Mouse (Mus musculus): ENCODE data around the gene Soga1. TPM values are rescaled to one million over a fixed set of nuclear protein-coding genes. Genes with fewer than 3 reads are reported as not detected.

Gene Soga1
- polyA plus RNA-seq, 1 experiment from 2014 or later = 6.0 TPM

GRCm38 (mm10) chr2:156996576-156996975 lies 82.5 kb downstream of the Soga1 start:
- 75% methylated on average over 6 of the region's 6 CpGs for WGBS
- H3K4me2 ChIP-seq = no peak overlapping the region
- DNase-seq (ENCODE audit: low spot score, missing footprints) = no peak
- 0 out of 2 replicates have a peak, but pooled peaks cover 8% of the 10 kb centered on the region for H3K36me3 ChIP-seq (ENCODE audit: control insufficient read depth, insufficient read depth, low read length)
- ATAC-seq (ENCODE audit: low FRiP score) = no peak
- no peaks in the 10 kb centered on the region for H3K27me3 ChIP-seq (ENCODE audit: control insufficient read depth, insufficient read depth, low read length)
- no peaks in the 10 kb centered on the region for H3K9me3 ChIP-seq (ENCODE audit: control insufficient read depth, low read length)
- H3K27ac ChIP-seq (ENCODE audit: low read depth, low read length) = no peak overlapping the region
- no peaks in the 10 kb centered on the region for H3K4me1 ChIP-seq (ENCODE audit: control insufficient read depth, insufficient read depth, low read length)
- no peak overlapping the region for H3K4me3 ChIP-seq (ENCODE audit: low read depth, low read length)
- no peak overlapping the region for H3K9ac ChIP-seq (ENCODE audit: low read length)

GRCm38 (mm10) chr2:156991470-156992319 lies 87.4 kb downstream of the Soga1 start, which contains the start of gene Ndrg3:
Gene Ndrg3 (minus strand): TSS chr2:156992056.
- Histone ChIP-seq H3K27me3 (ENCODE audit: control insufficient read depth, insufficient read depth, low read length) (no peaks in the 10 kb centered on the region), H3K4me3 (ENCODE audit: low read depth, low read length) (peak within 1 kb of the TSS; percentile 82), H3K4me2 (peak within 1 kb of the TSS; percentile 92), H3K36me3 (ENCODE audit: control insufficient read depth, insufficient read depth, low read length) (0 out of 2 replicates have a peak, but pooled peaks cover 8% of the 10 kb centered on the region), H3K4me1 (ENCODE audit: control insufficient read depth, insufficient read depth, low read length) (peaks cover 9% of the 10 kb centered on the region), H3K9ac (ENCODE audit: low read length) (peak within 1 kb of the TSS; percentile 82), H3K9me3 (ENCODE audit: control insufficient read depth, low read length) (no peaks in the 10 kb centered on the region), H3K27ac (ENCODE audit: low read depth, low read length) (peak within 1 kb of the TSS; percentile 15; the same call in 1 of the 2 replicates)
- ATAC-seq (ENCODE audit: low FRiP score) (peak; percentile 95), DNase-seq (ENCODE audit: low spot score, missing footprints) (peak; percentile 100)
- under 1% methylated on average over 57 of the region's 66 CpGs for WGBS

- no peaks in the 10 kb centered on the region for H3K27me3 ChIP-seq (ENCODE audit: control insufficient read depth, insufficient read depth, low read length)
- peak overlapping the region; percentile 82 for H3K9ac ChIP-seq (ENCODE audit: low read length)
- peak overlapping the region; percentile 92 for H3K4me2 ChIP-seq
- H3K27ac ChIP-seq (ENCODE audit: low read depth, low read length) = no peak overlapping the region
- no peaks in the 10 kb centered on the region for H3K9me3 ChIP-seq (ENCODE audit: control insufficient read depth, low read length)
- peak overlapping the region; percentile 82 for H3K4me3 ChIP-seq (ENCODE audit: low read depth, low read length)
- no peak for ATAC-seq (ENCODE audit: low FRiP score)
- H3K36me3 ChIP-seq (ENCODE audit: control insufficient read depth, insufficient read depth, low read length) = 0 out of 2 replicates have a peak, but pooled peaks cover 6% of the 10 kb centered on the region
- peaks cover 9% of the 10 kb centered on the region for H3K4me1 ChIP-seq (ENCODE audit: control insufficient read depth, insufficient read depth, low read length)
- no peak for DNase-seq (ENCODE audit: low spot score, missing footprints)
- 4% methylated on average over 16 of the region's 16 CpGs for WGBS
Measured at GRCm38 (mm10) chr2:156990727-156991431, 88.2 kb downstream of the Soga1 start.

- WGBS = 89% methylated on average over 3 of the region's 3 CpGs
- Histone ChIP-seq H3K27me3 (ENCODE audit: control insufficient read depth, insufficient read depth, low read length) (no peaks in the 10 kb centered on the region), H3K36me3 (ENCODE audit: control insufficient read depth, insufficient read depth, low read length) (no peaks in the 10 kb centered on the region), H3K9me3 (ENCODE audit: control insufficient read depth, low read length) (no peaks in the 10 kb centered on the region), H3K4me3 (ENCODE audit: low read depth, low read length) (no peak overlapping the region), H3K4me2 (no peak overlapping the region), H3K4me1 (ENCODE audit: control insufficient read depth, insufficient read depth, low read length) (peaks cover 9% of the 10 kb centered on the region), H3K27ac (ENCODE audit: low read depth, low read length) (no peak overlapping the region), H3K9ac (ENCODE audit: low read length) (no peak overlapping the region)
- no peak for ATAC-seq (ENCODE audit: low FRiP score)
- DNase-seq (ENCODE audit: low spot score, missing footprints) = no peak
Measured at GRCm38 (mm10) chr2:156987316-156987715, 91.7 kb downstream of the Soga1 start.

- whole genome bisulfite sequencing = 90% methylated on average over 2 of the region's 2 CpGs
- no peak overlapping the region for H3K4me3 ChIP-seq (ENCODE audit: low read depth, low read length)
- H3K36me3 ChIP-seq (ENCODE audit: control insufficient read depth, insufficient read depth, low read length) = no peaks in the 10 kb centered on the region
- ATAC-seq (ENCODE audit: low FRiP score) (no peak), DNase-seq (ENCODE audit: low spot score, missing footprints) (no peak)
- H3K9ac ChIP-seq (ENCODE audit: low read length) = no peak overlapping the region
- H3K4me1 ChIP-seq (ENCODE audit: control insufficient read depth, insufficient read depth, low read length) = no peaks in the 10 kb centered on the region
- H3K27ac ChIP-seq (ENCODE audit: low read depth, low read length) = no peak overlapping the region
- no peaks in the 10 kb centered on the region for H3K27me3 ChIP-seq (ENCODE audit: control insufficient read depth, insufficient read depth, low read length)
- no peaks in the 10 kb centered on the region for H3K9me3 ChIP-seq (ENCODE audit: control insufficient read depth, low read length)
- no peak overlapping the region for H3K4me2 ChIP-seq
Measured at GRCm38 (mm10) chr2:156982864-156983263, 96.2 kb downstream of the Soga1 start.

GRCm38 (mm10) chr2:156981291-156981690 lies 97.8 kb downstream of the Soga1 start:
- Histone ChIP-seq H3K9me3 (ENCODE audit: control insufficient read depth, low read length) (no peaks in the 10 kb centered on the region), H3K9ac (ENCODE audit: low read length) (no peak overlapping the region), H3K27ac (ENCODE audit: low read depth, low read length) (no peak overlapping the region), H3K4me2 (no peak overlapping the region), H3K27me3 (ENCODE audit: control insufficient read depth, insufficient read depth, low read length) (no peaks in the 10 kb centered on the region), H3K4me1 (ENCODE audit: control insufficient read depth, insufficient read depth, low read length) (no peaks in the 10 kb centered on the region), H3K4me3 (ENCODE audit: low read depth, low read length) (no peak overlapping the region), H3K36me3 (ENCODE audit: control insufficient read depth, insufficient read depth, low read length) (no peaks in the 10 kb centered on the region)
- no peak for ATAC-seq (ENCODE audit: low FRiP score)
- 87% methylated on average over 4 of the region's 4 CpGs for WGBS
- DNase-seq (ENCODE audit: low spot score, missing footprints) = no peak

- Histone ChIP-seq H3K27ac (ENCODE audit: low read depth, low read length) (no peak overlapping the region), H3K9ac (ENCODE audit: low read length) (no peak overlapping the region), H3K4me2 (no peak overlapping the region), H3K4me3 (ENCODE audit: low read depth, low read length) (no peak overlapping the region), H3K36me3 (ENCODE audit: control insufficient read depth, insufficient read depth, low read length) (no peaks in the 10 kb centered on the region), H3K9me3 (ENCODE audit: control insufficient read depth, low read length) (no peaks in the 10 kb centered on the region), H3K4me1 (ENCODE audit: control insufficient read depth, insufficient read depth, low read length) (no peaks in the 10 kb centered on the region), H3K27me3 (ENCODE audit: control insufficient read depth, insufficient read depth, low read length) (no peaks in the 10 kb centered on the region)
- DNase-seq (ENCODE audit: low spot score, missing footprints) = no peak
- no peak for ATAC-seq (ENCODE audit: low FRiP score)
- WGBS = 90% methylated on average over 2 of the region's 2 CpGs
Measured at GRCm38 (mm10) chr2:156980059-156980458, 99.0 kb downstream of the Soga1 start.

GRCm38 (mm10) chr2:156976711-156977110 lies 102.3 kb downstream of the Soga1 start:
- Histone ChIP-seq H3K27ac (ENCODE audit: low read depth, low read length) (no peak overlapping the region), H3K4me3 (ENCODE audit: low read depth, low read length) (no peak overlapping the region), H3K9me3 (ENCODE audit: control insufficient read depth, low read length) (no peaks in the 10 kb centered on the region), H3K4me1 (ENCODE audit: control insufficient read depth, insufficient read depth, low read length) (no peaks in the 10 kb centered on the region), H3K9ac (ENCODE audit: low read length) (no peak overlapping the region), H3K27me3 (ENCODE audit: control insufficient read depth, insufficient read depth, low read length) (no peaks in the 10 kb centered on the region), H3K4me2 (no peak overlapping the region), H3K36me3 (ENCODE audit: control insufficient read depth, insufficient read depth, low read length) (no peaks in the 10 kb centered on the region)
- ATAC-seq (ENCODE audit: low FRiP score) (no peak), DNase-seq (ENCODE audit: low spot score, missing footprints) (no peak)

- Histone ChIP-seq H3K27me3 (ENCODE audit: control insufficient read depth, insufficient read depth, low read length) (no peaks in the 10 kb centered on the region), H3K9ac (ENCODE audit: low read length) (no peak overlapping the region), H3K4me3 (ENCODE audit: low read depth, low read length) (no peak overlapping the region), H3K36me3 (ENCODE audit: control insufficient read depth, insufficient read depth, low read length) (no peaks in the 10 kb centered on the region), H3K27ac (ENCODE audit: low read depth, low read length) (no peak overlapping the region), H3K9me3 (ENCODE audit: control insufficient read depth, low read length) (no peaks in the 10 kb centered on the region), H3K4me1 (ENCODE audit: control insufficient read depth, insufficient read depth, low read length) (no peaks in the 10 kb centered on the region), H3K4me2 (no peak overlapping the region)
- no peak for ATAC-seq (ENCODE audit: low FRiP score)
- no peak for DNase-seq (ENCODE audit: low spot score, missing footprints)
- WGBS = 91% methylated on average over 2 of the region's 2 CpGs
Measured at GRCm38 (mm10) chr2:156974967-156975366, 104.1 kb downstream of the Soga1 start.
